Mouse (Mus musculus) kidney, adult 2 months (tissue): Measurements from ENCODE around the gene Plvap. TPM values are rescaled to one million over a fixed set of nuclear protein-coding genes. Genes with fewer than 3 reads are reported as not detected.
"Not testable (repeated sequence)": the region's sequence is repeated elsewhere in the genome, so short reads cannot be mapped to it uniquely, and the experiment has no call there.

ENCODE experiments used
- DNase-seq: peaks from one replicate; pipeline ENCODE4 v3.0.0; 2021
- H3K27ac ChIP-seq: fragments of 200-500 bp; 2 replicates; pipeline ENCODE4 v1.5.1; 2012; ENCODE audit warnings: low read depth, low read length, control low read depth, inconsistent platforms; ENCODE audit not compliant: insufficient read depth
- H3K27me3 ChIP-seq: fragments of 200-500 bp; replicated peaks from 2 replicates; pipeline ENCODE4 v1.6.1; 2012; ENCODE audit warnings: mild to moderate bottlenecking, moderate library complexity, low read length, inconsistent platforms; ENCODE audit not compliant: control insufficient read depth, insufficient read depth
- H3K36me3 ChIP-seq: fragments of 200-500 bp; 2 replicates; pipeline ENCODE4 v1.6.1; 2012; ENCODE audit warnings: mild to moderate bottlenecking, moderate library complexity, low read length, inconsistent platforms; ENCODE audit not compliant: control insufficient read depth, insufficient read depth
- H3K4me1 ChIP-seq: fragments of 200-500 bp; 2 replicates; pipeline ENCODE4 v1.6.1; 2011; ENCODE audit warnings: low read length; ENCODE audit not compliant: control insufficient read depth, insufficient read depth
- H3K4me3 ChIP-seq: fragments of 200-500 bp; 2 replicates; pipeline ENCODE4 v1.5.1; 2011; ENCODE audit warnings: mild to moderate bottlenecking, low read depth, low read length, control low read depth; ENCODE audit not compliant: insufficient read depth
- CTCF ChIP-seq: fragments of 200-500 bp; conservative IDR thresholded peaks from 2 replicates; pipeline ENCODE4 v1.5.1; 2011; ENCODE audit warnings: low read depth, mild to moderate bottlenecking, control low read depth, low read length, moderate library complexity, mixed read lengths; ENCODE audit not compliant: insufficient read depth, insufficient read length
- POLR2A ChIP-seq: fragments of 200-500 bp; IDR thresholded peaks from one replicate; pipeline ENCODE4 v1.6.1; 2011; ENCODE audit warnings: low read depth, low read length, control low read depth
- WGBS: fragments of 180-500 bp; shearing (Covaris S2); methylation state at CpG from one replicate; pipeline ENCODE4 v1.1.7; 2018; 5-methylcytosine and 5-hydroxymethylcytosine counted together
- polyA plus RNA-seq: library from polyadenylated mRNA; depleted of rRNA; stranded (reverse); fragments of >200 nt; gene quantifications from 2 replicates; pipeline ENCODE4 v1.2.3, GENCODE M21; 2012

Gene Plvap
- polyA plus RNA-seq, 1 experiment: 502 TPM

DNA sequence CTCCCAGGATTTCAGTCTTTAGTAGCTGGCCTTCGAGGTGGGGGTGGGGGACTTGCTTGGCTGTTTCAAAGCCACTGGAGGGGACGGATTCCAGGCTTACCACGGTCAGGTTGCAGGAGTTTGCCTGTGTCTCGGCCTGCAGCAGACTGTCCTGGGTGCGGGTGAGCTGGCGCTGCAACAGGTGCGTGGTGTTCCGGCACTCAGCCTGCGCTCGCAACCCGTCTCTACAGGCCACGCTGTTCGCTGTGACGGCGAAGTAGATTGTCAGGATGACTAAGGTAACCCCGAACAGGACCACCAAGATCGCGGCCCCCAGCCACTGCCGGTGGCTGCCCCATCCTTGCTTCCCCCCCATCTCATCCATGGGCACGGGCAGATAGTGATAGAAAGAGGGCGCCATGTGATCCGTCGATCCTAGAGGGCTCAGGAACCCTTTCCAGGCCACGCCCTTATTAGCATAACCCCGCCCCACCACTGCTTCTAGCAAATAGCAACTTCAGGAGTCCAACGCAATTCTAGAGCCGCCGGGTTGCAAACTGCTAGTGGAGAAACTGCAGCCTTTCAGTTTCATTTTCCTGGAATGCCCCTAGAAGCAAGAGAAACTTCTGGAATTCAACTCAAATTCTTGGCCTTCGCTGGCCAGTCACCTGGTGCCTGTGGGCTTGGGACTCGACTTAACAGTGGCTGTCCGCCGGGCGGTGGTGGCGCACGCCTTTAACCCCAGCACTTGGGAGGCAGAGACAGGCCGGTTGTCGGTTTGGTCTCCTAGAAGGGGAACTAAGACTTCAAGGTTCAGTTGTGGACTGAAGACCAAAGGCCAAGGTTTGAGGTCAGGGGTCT lies 25.7 kb upstream of the Plvap start, which contains the start of gene Bst2:
Gene Bst2 (minus strand): TSS at position 429 of the 840 bp plus-strand sequence.
- H3K4me3 ChIP-seq: peak within 1 kb of the TSS; percentile 65
- DNase-seq: peak; percentile 96
- H3K36me3 ChIP-seq: no peaks in the 10 kb centered on the region
- 4% methylated on average over 37 of the region's 37 CpGs for WGBS
- TF ChIP-seq POLR2A (no peak), CTCF (no peak)
- peak within 1 kb of the TSS; percentile 74 for H3K27ac ChIP-seq
- H3K27me3 ChIP-seq: no peaks in the 10 kb centered on the region
- H3K4me1 ChIP-seq: 0 out of 2 replicates have a peak, but pooled peaks cover 4% of the 10 kb centered on the region

DNA sequence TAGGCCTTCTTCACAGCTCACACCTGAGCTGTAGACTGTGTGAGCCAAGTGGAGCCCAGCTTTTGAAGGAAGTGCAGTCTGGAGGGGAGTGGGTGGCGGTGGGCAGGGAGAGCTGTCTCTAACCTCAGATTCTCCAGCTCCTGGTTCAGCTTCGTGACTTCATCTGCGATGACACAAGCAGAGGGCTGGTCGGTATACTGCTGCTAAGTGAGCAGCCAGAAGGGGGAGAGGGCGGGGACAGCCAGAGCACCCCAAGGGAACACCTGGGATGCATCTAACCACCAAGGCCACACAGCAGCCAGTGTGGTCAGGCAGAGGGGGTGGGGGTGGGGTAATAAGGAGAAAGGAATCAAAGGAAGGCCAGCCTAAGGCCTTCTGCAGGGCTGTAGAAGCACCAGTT lies 24.1 kb upstream of the Plvap start:
- Histone ChIP-seq H3K4me3 (peak overlapping the region; percentile 40; the same call in 1 of the 2 replicates), H3K36me3 (no peaks in the 10 kb centered on the region), H3K27me3 (no peaks in the 10 kb centered on the region), H3K27ac (no peak overlapping the region), H3K4me1 (0 out of 2 replicates have a peak, but pooled peaks cover 4% of the 10 kb centered on the region)
- TF ChIP-seq POLR2A (no peak), CTCF (no peak)
- no peak for DNase-seq
- WGBS: 87% methylated on average over 5 of the region's 5 CpGs

DNA sequence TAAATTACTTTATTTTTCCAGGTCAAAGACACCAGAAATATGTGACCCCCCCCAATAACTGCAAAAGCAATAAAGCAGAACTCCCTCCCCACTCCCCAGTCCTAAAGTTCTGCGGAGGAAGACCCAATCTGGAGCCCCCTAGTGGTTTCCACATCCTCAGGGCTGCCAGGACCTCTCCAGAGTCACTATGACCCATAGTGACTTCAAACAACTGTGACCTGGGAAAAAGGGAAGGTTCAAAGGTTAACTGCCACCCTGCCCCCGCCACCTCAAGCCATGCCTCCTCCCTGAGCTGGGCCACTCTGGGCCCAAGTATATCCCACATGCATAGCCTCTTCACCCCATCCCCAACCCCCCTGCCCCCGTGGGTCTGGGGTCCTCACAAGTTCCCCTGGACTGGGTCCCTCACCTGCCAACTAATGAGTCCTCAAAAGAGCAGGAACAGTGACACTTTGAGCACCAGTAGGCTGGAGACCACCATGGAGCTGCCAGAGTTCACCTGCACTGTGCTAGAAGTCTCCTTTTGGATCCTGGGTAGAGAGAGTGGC lies 22.8 kb upstream of the Plvap start:
- TF ChIP-seq CTCF: peak; percentile 28; the same call in 1 of the 2 replicates
- TF ChIP-seq POLR2A: no peak
- H3K4me3 ChIP-seq: no peak overlapping the region
- 0 out of 2 replicates have a peak, but pooled peaks cover 4% of the 10 kb centered on the region for H3K4me1 ChIP-seq
- no peaks in the 10 kb centered on the region for H3K36me3 ChIP-seq
- no peak overlapping the region for H3K27ac ChIP-seq
- no peak for DNase-seq
- WGBS: 51% methylated on average over 3 of the region's 3 CpGs
- no peaks in the 10 kb centered on the region for H3K27me3 ChIP-seq

DNA sequence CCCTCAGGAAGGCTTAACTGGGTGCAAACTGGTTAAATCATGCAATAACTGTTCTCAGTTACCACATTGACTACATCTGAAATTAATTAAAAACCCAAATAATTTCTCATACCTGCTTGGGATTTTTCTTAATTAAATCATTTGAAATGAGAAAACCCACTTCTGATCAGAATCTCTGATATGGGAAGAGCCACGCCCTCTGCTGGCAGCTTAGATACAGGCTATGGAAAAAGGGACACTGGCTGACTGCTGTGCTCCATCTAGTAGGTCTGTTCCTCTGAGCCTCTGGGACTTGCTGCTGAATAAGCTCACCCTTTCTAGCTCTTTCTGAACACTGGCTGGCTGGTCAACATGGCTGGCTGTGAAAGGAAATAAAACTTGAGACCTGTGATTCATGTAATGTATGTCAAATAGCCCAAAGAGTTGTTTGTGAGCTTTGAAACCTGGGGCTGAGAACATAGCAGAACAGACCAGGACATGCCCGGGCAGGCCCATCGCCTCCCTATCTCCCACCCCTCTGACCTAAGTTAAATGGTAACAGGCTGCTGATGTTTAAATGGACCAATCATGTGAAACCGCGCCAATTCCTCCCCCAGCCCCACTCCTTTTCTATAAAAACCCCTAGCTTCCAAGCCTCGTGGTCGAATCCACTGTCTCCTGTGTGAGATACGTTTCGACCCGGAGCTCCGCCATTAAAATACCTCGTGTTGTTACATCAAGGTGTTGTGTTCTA lies 19.3 kb upstream of the Plvap start:
- peak; percentile 45 for TF ChIP-seq CTCF
- not testable (repeated sequence) for H3K27me3 ChIP-seq, H3K36me3 ChIP-seq, H3K4me3 ChIP-seq, H3K4me1 ChIP-seq, H3K27ac ChIP-seq
- WGBS: 72% methylated on average over 7 of the region's 12 CpGs
- DNase-seq: peak; percentile 50

DNA sequence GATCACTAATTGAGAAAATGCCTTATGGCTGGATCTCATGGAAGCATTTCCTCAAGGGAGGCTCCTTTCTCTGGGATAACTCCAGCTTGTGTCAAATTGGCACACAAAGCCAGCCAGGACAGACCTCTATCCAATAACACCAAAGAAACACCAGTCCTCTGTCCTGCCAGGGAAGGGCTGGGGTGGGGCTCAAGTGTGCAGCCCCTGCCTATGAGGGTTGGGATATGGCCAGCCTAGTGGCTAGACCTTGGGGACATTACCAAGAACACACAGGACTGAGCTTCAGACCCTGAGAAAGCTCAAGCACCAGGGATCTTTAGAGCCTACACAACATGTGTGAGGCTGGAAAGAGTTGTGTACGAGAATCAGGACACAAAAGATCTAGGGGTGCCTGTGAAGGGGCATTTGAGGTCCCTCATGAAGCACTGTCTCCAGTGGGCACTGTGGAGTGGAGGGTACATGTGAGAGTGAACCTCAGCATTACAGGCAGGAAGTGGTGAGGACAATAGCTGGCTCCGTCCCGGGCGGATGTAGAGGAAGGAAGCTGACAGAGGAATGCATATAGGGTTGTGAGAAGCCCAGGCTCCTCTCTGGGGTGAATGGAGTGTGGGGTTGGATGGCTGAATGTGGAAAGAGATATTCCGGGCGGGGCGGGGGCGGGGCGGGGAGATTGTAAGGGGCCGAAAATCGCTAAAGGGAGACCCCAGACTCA lies 17.0 kb upstream of the Plvap start:
- Histone ChIP-seq H3K36me3 (no peaks in the 10 kb centered on the region), H3K27ac (peak overlapping the region; percentile 90), H3K4me1 (peaks cover 3% of the 10 kb centered on the region; the same call in 1 of the 2 replicates), H3K27me3 (no peaks in the 10 kb centered on the region), H3K4me3 (no peak overlapping the region)
- 65% methylated on average over 11 of the region's 11 CpGs for WGBS
- peak; percentile 70 for DNase-seq
- TF ChIP-seq CTCF: no peak
- TF ChIP-seq POLR2A: no peak

DNA sequence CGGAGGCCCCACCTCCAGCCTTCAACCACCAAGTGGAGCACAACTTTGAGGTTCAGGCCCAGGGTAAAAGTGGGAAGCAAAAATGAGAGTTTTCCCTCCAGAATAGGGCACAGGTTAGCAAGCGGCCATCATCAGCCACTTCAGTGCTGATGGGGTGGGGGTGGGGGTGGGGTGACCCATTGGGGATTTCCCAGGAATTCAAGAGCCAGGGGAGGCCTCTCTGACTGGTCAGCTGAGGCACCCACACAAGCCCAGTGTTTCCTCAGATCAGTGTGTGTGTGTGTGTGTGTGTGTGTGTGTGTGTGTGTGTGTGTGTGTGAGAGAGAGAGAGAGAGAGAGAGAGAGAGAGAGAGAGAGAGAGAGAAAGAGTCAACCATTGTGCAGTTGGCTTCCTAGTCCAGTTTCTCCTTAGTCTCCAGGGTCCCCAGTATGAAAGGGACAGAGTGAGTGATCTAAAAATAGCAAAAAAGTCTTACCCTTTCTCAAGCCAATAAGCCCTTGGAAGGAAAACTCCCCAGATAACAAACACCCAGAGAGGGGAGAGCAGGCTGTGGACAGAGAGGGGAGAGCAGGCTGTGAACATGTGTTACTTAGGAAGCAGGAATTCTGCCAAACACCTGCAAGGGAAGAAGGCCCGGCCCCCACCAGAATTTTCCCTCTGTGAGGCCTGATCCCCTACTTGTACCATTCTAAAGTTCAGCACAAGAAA lies 15.8 kb upstream of the Plvap start:
- no peaks in the 10 kb centered on the region for H3K36me3 ChIP-seq
- H3K4me1 ChIP-seq: peaks cover 3% of the 10 kb centered on the region; the same call in 1 of the 2 replicates
- DNase-seq: no peak
- H3K27me3 ChIP-seq: no peaks in the 10 kb centered on the region
- no peak overlapping the region for H3K4me3 ChIP-seq
- WGBS: 67% methylated on average over 3 of the region's 3 CpGs
- TF ChIP-seq POLR2A (no peak), CTCF (no peak)
- H3K27ac ChIP-seq: 0 out of 2 replicates have a peak overlapping the region, but pooled peaks have one; percentile 42
